Mouse (Mus musculus) stomach, postnatal 0 days (tissue): ENCODE results near the gene Olfr824.

Source experiments
- CTCF ChIP-seq: IDR thresholded peaks from 2 replicates; pipeline ENCODE4 v1.5.1; 2016; ENCODE audit warnings: antibody characterized with exemption, low read depth, mild to moderate bottlenecking, moderate library complexity
- EP300 ChIP-seq: optimal IDR thresholded peaks from 2 replicates; pipeline ENCODE3; 2016; ENCODE audit warnings: antibody characterized with exemption

GRCm38 (mm10) chr10:130144121-130144520 lies 14.3 kb upstream of the Olfr824 start:
- TF ChIP-seq CTCF, result no peak
- no peak for TF ChIP-seq EP300
